Mouse (Mus musculus) testis, postnatal 10 days (tissue): ENCODE measurements around the gene Hip1r.
"Not testable (repeated sequence)": the region's sequence is repeated elsewhere in the genome, so short reads cannot be mapped to it uniquely, and the experiment has no call there.

Experiments
- DNase-seq: peaks from one replicate; pipeline ENCODE4 v3.0.0; 2021; ENCODE audit warnings: low spot score

Gene Hip1r

GRCm38 (mm10) chr5:124035806-124036205 is 62.4 kb downstream of the Hip1r start:
- no peak for DNase-seq

- no peak for DNase-seq
Observed at GRCm38 (mm10) chr5:124036341-124036740, 62.9 kb downstream of the Hip1r start.

- no peak for DNase-seq
Observed at GRCm38 (mm10) chr5:124036836-124037235, 63.4 kb downstream of the Hip1r start.

- DNase-seq, result no peak
Observed at GRCm38 (mm10) chr5:124039602-124040001, 66.2 kb downstream of the Hip1r start.

GRCm38 (mm10) chr5:124041097-124041496 is 67.7 kb downstream of the Hip1r start:
- no peak for DNase-seq

- peak; percentile 72 for DNase-seq
Observed at GRCm38 (mm10) chr5:124043212-124043978, 70.0 kb downstream of the Hip1r start.

GRCm38 (mm10) chr5:124043999-124044398 is 70.6 kb downstream of the Hip1r start:
- no peak for DNase-seq

GRCm38 (mm10) chr5:124045453-124046010 is 72.1 kb downstream of the Hip1r start:
- DNase-seq, result no peak

GRCm38 (mm10) chr5:124046741-124047401 is 73.4 kb downstream of the Hip1r start:
- DNase-seq, result no peak

- DNase-seq, result no peak
Observed at GRCm38 (mm10) chr5:124049249-124050045, 76.0 kb downstream of the Hip1r start.

- DNase-seq, result no peak
Observed at GRCm38 (mm10) chr5:124050095-124051050, 76.9 kb downstream of the Hip1r start.

- no peak for DNase-seq
Observed at GRCm38 (mm10) chr5:124051899-124052491, 78.6 kb downstream of the Hip1r start.

- not testable (repeated sequence) for DNase-seq
Observed at GRCm38 (mm10) chr5:124052641-124053040, 79.2 kb downstream of the Hip1r start.
